Mouse (Mus musculus) right cerebral cortex, postnatal 10 days (tissue): Measurements from ENCODE around the gene Hist1h3e.
"Not testable (repeated sequence)": the region's sequence is repeated elsewhere in the genome, so short reads cannot be mapped to it uniquely, and the experiment has no call there.

ENCODE experiments used
- DNase-seq, 2 experiments: peaks; one replicate each; pipeline ENCODE4 v3.0.0; 2021; ENCODE audit warnings: low spot score in 2 of 2

Hist1h3e gene

GRCm38 (mm10) chr13:23562699-23563462 is 712 bp upstream of the Hist1h3e start:
- DNase-seq: peak; percentile 48 to 63

- DNase-seq: not testable (repeated sequence)
Observed at GRCm38 (mm10) chr13:23561531-23561882, 662 bp downstream of the Hist1h3e start.

GRCm38 (mm10) chr13:23560699-23561098 is 1.5 kb downstream of the Hist1h3e start:
- not testable (repeated sequence) for DNase-seq

- DNase-seq: no peak
Observed at GRCm38 (mm10) chr13:23556906-23557305, 5.3 kb downstream of the Hist1h3e start.

GRCm38 (mm10) chr13:23555839-23556416 is 6.2 kb downstream of the Hist1h3e start:
- DNase-seq: peak; percentile 75 to 90

GRCm38 (mm10) chr13:23554925-23555838 is 7.0 kb downstream of the Hist1h3e start:
- DNase-seq: peak; percentile 87 to 89

- DNase-seq: no peak
Observed at GRCm38 (mm10) chr13:23554393-23554792, 7.8 kb downstream of the Hist1h3e start.

GRCm38 (mm10) chr13:23552962-23553361 is 9.2 kb downstream of the Hist1h3e start, which contains the start of gene Hist1h1d:
TSS of gene Hist1h1d (plus strand) at chr13:23553262.
- DNase-seq: no peak

- no peak for DNase-seq
Observed at GRCm38 (mm10) chr13:23551931-23552914, 9.9 kb downstream of the Hist1h3e start.

- DNase-seq: peak; percentile 94 to 96
Observed at GRCm38 (mm10) chr13:23551146-23551834, 10.9 kb downstream of the Hist1h3e start, which contains the start of gene Hist1h4f. TSS of gene Hist1h4f (minus strand) at chr13:23551648.

- DNase-seq: no peak
Observed at GRCm38 (mm10) chr13:23550761-23551145, 11.4 kb downstream of the Hist1h3e start.

GRCm38 (mm10) chr13:23546694-23547093 is 15.5 kb downstream of the Hist1h3e start:
- DNase-seq: no peak

GRCm38 (mm10) chr13:23544787-23545120 is 17.4 kb downstream of the Hist1h3e start:
- not testable (repeated sequence) for DNase-seq

- DNase-seq: peak; percentile 66 to 82
Observed at GRCm38 (mm10) chr13:23543965-23544786, 18.0 kb downstream of the Hist1h3e start, which contains the start of gene Hist1h3f. TSS of gene Hist1h3f (plus strand) at chr13:23544052.

- peak; percentile 80 to 93 for DNase-seq
Observed at GRCm38 (mm10) chr13:23542999-23543607, 19.1 kb downstream of the Hist1h3e start, which contains the start of gene Hist1h2bh. TSS of gene Hist1h2bh (minus strand) at chr13:23543392.

GRCm38 (mm10) chr13:23542225-23542980 is 19.8 kb downstream of the Hist1h3e start:
- DNase-seq: not testable (repeated sequence)

- DNase-seq: no peak
Observed at GRCm38 (mm10) chr13:23541497-23541896, 20.7 kb downstream of the Hist1h3e start.

- DNase-seq: not testable (repeated sequence)
Observed at GRCm38 (mm10) chr13:23539821-23540220, 22.3 kb downstream of the Hist1h3e start.
